Mouse (Mus musculus) heart, postnatal 14 days (tissue): ENCODE data around the gene Zfp42. TPM values are rescaled to one million over a fixed set of nuclear protein-coding genes. Genes with fewer than 3 reads are reported as not detected.
"Not testable (repeated sequence)": the region's sequence is repeated elsewhere in the genome, so short reads cannot be mapped to it uniquely, and the experiment has no call there.

Experiments used
- DNase-seq, 2 experiments: peaks; one replicate each; pipeline ENCODE4 v3.0.0; 2021 to 2022
- intact Hi-C: fragments of 180-260 bp; cut with DNase I; formaldehyde crosslinking; loops from one replicate; pipeline ENCODE4 v1.15.1; 2025
- long read RNA-seq, 2 experiments: library from polyadenylated mRNA; stranded (forward); transcript quantifications; one replicate each; pipeline ENCODE4 v2.0.0; 2021
- total RNA-seq, 2 experiments: library from RNA; stranded (reverse); gene quantifications; 2 replicates each; pipeline ENCODE4 v1.2.3; 2021

Gene Zfp42
- not detected for total RNA-seq
- long read RNA-seq, experiment 1: 0 reads
- long read RNA-seq, experiment 2: 0 reads

GRCm38 (mm10) chr8:43306896-43307295 is at the start of gene Zfp42:
Gene Zfp42 (minus strand): TSS chr8:43306980.
- intact Hi-C loops: no loop called here
- no peak for DNase-seq

GRCm38 (mm10) chr8:43356069-43356770 is 49.4 kb upstream of the Zfp42 start:
- DNase-seq: no peak
- intact Hi-C loops: no loop called here

- DNase-seq, intact Hi-C loops: not testable (repeated sequence)
Measured at GRCm38 (mm10) chr8:43352241-43352640, 45.5 kb upstream of the Zfp42 start.

GRCm38 (mm10) chr8:43338555-43338954 is 31.8 kb upstream of the Zfp42 start:
- intact Hi-C loops: no loop called here
- DNase-seq: no peak

- peak in 1 of 2 experiments; percentile 17 for DNase-seq
- intact Hi-C loops: no loop called here
Measured at GRCm38 (mm10) chr8:43333465-43333864, 26.7 kb upstream of the Zfp42 start.

- DNase-seq: no peak
- intact Hi-C loops: no loop called here
Measured at GRCm38 (mm10) chr8:43331657-43332056, 24.9 kb upstream of the Zfp42 start.

- no peak for DNase-seq
- intact Hi-C loops: no loop called here
Measured at GRCm38 (mm10) chr8:43329913-43330705, 23.3 kb upstream of the Zfp42 start.

- DNase-seq: no peak
- intact Hi-C loops: no loop called here
Measured at GRCm38 (mm10) chr8:43328666-43329065, 21.9 kb upstream of the Zfp42 start.

GRCm38 (mm10) chr8:43320771-43321170 is 14.0 kb upstream of the Zfp42 start:
- intact Hi-C loops: no loop called here
- DNase-seq: no peak

GRCm38 (mm10) chr8:43308213-43308612 is 1.4 kb upstream of the Zfp42 start:
- intact Hi-C loops: no loop called here
- DNase-seq: no peak

GRCm38 (mm10) chr8:43305676-43306075 is 1.1 kb downstream of the Zfp42 start:
- intact Hi-C loops: no loop called here

GRCm38 (mm10) chr8:43299796-43300195 is 7.0 kb downstream of the Zfp42 start:
- no peak for DNase-seq
- intact Hi-C loops: no loop called here

More at GRCm38 (mm10) chr8:43305676-43306075, 1.1 kb downstream of the Zfp42 start:
- no peak for DNase-seq

GRCm38 (mm10) chr8:43295826-43296225 is 11.0 kb downstream of the Zfp42 start:
- DNase-seq: no peak
- intact Hi-C loops: no loop called here

GRCm38 (mm10) chr8:43294191-43294590 is 12.6 kb downstream of the Zfp42 start:
- DNase-seq: no peak
- intact Hi-C loops: no loop called here

- intact Hi-C loops: no loop called here
- no peak for DNase-seq
Measured at GRCm38 (mm10) chr8:43290424-43291111, 16.2 kb downstream of the Zfp42 start.

GRCm38 (mm10) chr8:43289781-43290180 is 17.0 kb downstream of the Zfp42 start:
- no peak for DNase-seq
- intact Hi-C loops: no loop called here

GRCm38 (mm10) chr8:43288840-43289239 is 17.9 kb downstream of the Zfp42 start:
- no peak for DNase-seq
- intact Hi-C loops: no loop called here

- intact Hi-C loops: no loop called here
- no peak for DNase-seq
Measured at GRCm38 (mm10) chr8:43287456-43287855, 19.3 kb downstream of the Zfp42 start.

GRCm38 (mm10) chr8:43283231-43283630 is 23.5 kb downstream of the Zfp42 start:
- no peak for DNase-seq
- intact Hi-C loops: no loop called here

GRCm38 (mm10) chr8:43278397-43278796 is 28.4 kb downstream of the Zfp42 start:
- intact Hi-C loops: no loop called here
- DNase-seq: no peak

GRCm38 (mm10) chr8:43260961-43261360 is 45.8 kb downstream of the Zfp42 start:
- no peak for DNase-seq
- intact Hi-C loops: no loop called here
